ENCODE assay signal across 10 mouse cellular contexts in the genomic region with DNA sequence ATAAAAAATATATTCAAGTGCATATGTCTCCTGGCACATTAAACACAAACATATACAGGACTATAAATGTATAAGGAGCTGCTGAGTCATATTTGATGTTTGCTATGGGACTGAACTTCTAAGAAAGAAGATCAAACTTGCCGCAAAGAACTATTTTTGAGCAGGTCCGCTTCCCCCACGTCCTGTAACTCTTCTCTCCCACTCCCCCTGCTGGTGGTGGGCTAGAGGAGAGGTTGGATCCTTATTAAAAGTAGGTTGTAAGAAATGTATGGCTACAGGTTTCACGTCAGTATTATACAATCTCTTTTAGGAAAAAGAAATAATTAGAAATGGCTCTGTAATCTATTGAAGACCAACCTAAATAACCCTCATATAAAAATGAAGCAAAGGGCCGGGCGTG. TPM values are rescaled to one million over a fixed set of nuclear protein-coding genes. Genes with fewer than 3 reads are reported as not detected.
DNase-seq lines count a peak whose midpoint lies in the region; TF ChIP-seq lines count a peak whose summit lies in the region.
"Had no signal": no experiment of that assay in that cellular context is flagged by ENCODE, and none has a peak within 500 bp of the region (broad histone marks: within the 10 kb centered on the region; RNA-seq: fewer than 3 reads in every experiment).

No protein-coding gene starts in this region.

- peak; percentile 34; the same call in 1 of the 2 replicates for TF ChIP-seq CTCF in gastrocnemius, adult 2 months (IDR thresholded peaks at IDR 0.05)
- peak; percentile 20; the same call in 1 of the 2 replicates for TF ChIP-seq CTCF in cortical plate, adult 2 months (IDR thresholded peaks at IDR 0.05; ENCODE audit: extremely low read depth, insufficient read depth, low read length)
- TF ChIP-seq CTCF in small intestine, adult 2 months (IDR thresholded peaks at IDR 0.05; ENCODE audit: extremely low read depth, insufficient read length, insufficient replicate concordance, low read depth, low read length): peak; percentile 30; the same call in 1 of the 2 replicates

- no peaks in the 10 kb centered on the region for H3K27me3 ChIP-seq in small intestine, adult 2 months (ENCODE audit: control insufficient read depth, insufficient read depth, low read length)

- TF ChIP-seq POLR2A in cortical plate, adult 2 months (IDR thresholded peaks at IDR 0.05; ENCODE audit: extremely low read depth, insufficient read depth, low read length): no peak
- TF ChIP-seq POLR2A in small intestine, adult 2 months (IDR thresholded peaks at IDR 0.05; ENCODE audit: low read depth, low read length): no peak

- WGBS in small intestine, adult 2 months: 76% methylated on average over 6 of the region's 6 CpGs

- no peak overlapping the region for H3K27ac ChIP-seq in gastrocnemius, adult 2 months
- H3K27ac ChIP-seq in cortical plate, adult 2 months (ENCODE audit: insufficient read depth, low read length): no peak overlapping the region
- no peak overlapping the region for H3K27ac ChIP-seq in small intestine, adult 2 months (ENCODE audit: insufficient read depth, low read depth, low read length)

- H3K36me3 ChIP-seq in small intestine, adult 2 months (ENCODE audit: control insufficient read depth, insufficient read depth, low read length): no peaks in the 10 kb centered on the region

- intact Hi-C loops in gastrocnemius, adult 2 months (cut with DNase I): no loop called here

- no peak overlapping the region for H3K4me3 ChIP-seq in gastrocnemius, adult 2 months
- H3K4me3 ChIP-seq in cortical plate, adult 2 months (ENCODE audit: insufficient read depth, low read length): no peak overlapping the region
- no peak overlapping the region for H3K4me3 ChIP-seq in small intestine, adult 2 months (ENCODE audit: low read depth, low read length)

- no peak for DNase-seq in gastrocnemius, adult 2 months
- no peak for DNase-seq in gastrocnemius, postnatal 10 days
- peak; percentile 68 to 72 for DNase-seq in B cell, adult 2 months
- no peak for DNase-seq in Muller cell, postnatal 12 days (ENCODE audit: inconsistent ontology term)
- no peak for DNase-seq in urinary bladder, postnatal 25 days (ENCODE audit: low spot score)
- DNase-seq in adipocyte (ENCODE audit: low spot score): no peak
- DNase-seq: adrenal gland, postnatal 10 days; cerebellum, adult 9-11 months had no signal

- no peaks in the 10 kb centered on the region for H3K4me1 ChIP-seq in cortical plate, adult 2 months (ENCODE audit: control insufficient read depth, insufficient read depth, low read length)
- H3K4me1 ChIP-seq in small intestine, adult 2 months (ENCODE audit: control insufficient read depth, insufficient read depth, insufficient read length, low read length): peaks cover 3% of the 10 kb centered on the region; the same call in 1 of the 2 replicates

RNA-seq across cellular contexts. Expression of a gene that starts 19.0 kb away (rescaled TPM):
- 10 to 100 TPM; 92.2 to 93.2 TPM for total RNA-seq in gastrocnemius, adult 2 months (2021)
- 100 to 1,000 TPM in 1 of 2 experiments, 10 to 100 TPM in 1; 94.8 to 104 TPM for total RNA-seq in gastrocnemius, postnatal 10 days (2021)
- polyA plus RNA-seq in cortical plate, adult 2 months (2012; rRNA removed): 60.0 and 60.6 TPM in 2 replicates
- polyA plus RNA-seq in small intestine, adult 2 months (2012; rRNA removed): 6.6 and 16.0 TPM in 2 replicates

Comparison
In these comparisons a context has a peak if more than half of its experiments do, and no peak if none do; other contexts are left out.
1. DNase-seq: peak in B cell, adult 2 months (2 of 2); none in gastrocnemius, adult 2 months (single experiment), gastrocnemius, postnatal 10 days (single experiment), Muller cell, postnatal 12 days (single experiment), urinary bladder, postnatal 25 days (single experiment) and adipocyte (single experiment).
2. Peak in every context shown above with its lines, with median percentiles within 50 percentile points of each other: CTCF ChIP-seq.